Mouse (Mus musculus): ENCODE measurements around the gene Ptges. TPM values are rescaled to one million over a fixed set of nuclear protein-coding genes. Genes with fewer than 3 reads are reported as not detected.
A peak's percentile ranks its signal among the peaks of the same experiment; 100 is the strongest.

Gene Ptges
- total and polyA plus RNA-seq, 2 experiments from 2014 or later = 1.1 to 1.2 TPM

DNA sequence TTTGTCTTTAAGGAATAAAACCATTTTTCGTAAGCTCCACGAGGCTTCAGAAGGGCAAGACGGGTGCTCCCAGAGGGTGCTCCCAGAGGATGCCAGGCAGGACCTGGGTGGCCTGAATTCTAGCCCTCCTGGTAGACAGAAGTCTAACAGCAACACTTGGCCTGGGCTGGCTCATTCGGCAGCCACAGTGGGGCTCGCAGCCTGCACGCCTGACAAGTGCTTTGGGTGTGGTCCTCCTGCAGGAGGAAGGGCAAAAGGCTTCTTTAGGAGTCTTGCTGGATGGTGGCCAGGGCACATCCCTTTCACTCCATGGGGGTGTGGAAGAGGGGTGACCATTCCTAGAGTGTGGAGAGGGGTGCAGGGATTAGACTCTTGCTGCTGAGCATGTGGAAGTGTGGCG is 48.4 kb downstream of the Ptges start:
- no peak for TF ChIP-seq EP300 (IDR thresholded peaks at IDR 0.05; ENCODE audit: low read depth)
- TF ChIP-seq CTCF (IDR thresholded peaks at IDR 0.05; ENCODE audit: low read depth) = no peak
- ATAC-seq (ENCODE audit: insufficient read depth, low read depth) (no peak), DNase-seq (ENCODE audit: low spot score) (no peak)
- H3K4me3 ChIP-seq (ENCODE audit: low read depth, low read length) = no peak overlapping the region
- H3K36me3 ChIP-seq (replicated peaks; ENCODE audit: control insufficient read depth, insufficient read depth, low read length) = no peaks in the 10 kb centered on the region
- no peak overlapping the region for H3K27ac ChIP-seq (ENCODE audit: low read depth)
- H3K27me3 ChIP-seq (ENCODE audit: control insufficient read depth, insufficient read depth, low read length) = no peaks in the 10 kb centered on the region
- peaks cover 2% of the 10 kb centered on the region; the same call in 1 of the 2 replicates for H3K4me1 ChIP-seq (ENCODE audit: control insufficient read depth, insufficient read depth)
- H3K4me2 ChIP-seq (ENCODE audit: low read depth, low read length) = no peak overlapping the region
- H3K9ac ChIP-seq (replicated peaks; ENCODE audit: low read depth, low read length) = no peak overlapping the region
- 78% methylated on average over 7 of the region's 7 CpGs for WGBS
- no peaks in the 10 kb centered on the region for H3K9me3 ChIP-seq (replicated peaks; ENCODE audit: control insufficient read depth, low read length)

DNA sequence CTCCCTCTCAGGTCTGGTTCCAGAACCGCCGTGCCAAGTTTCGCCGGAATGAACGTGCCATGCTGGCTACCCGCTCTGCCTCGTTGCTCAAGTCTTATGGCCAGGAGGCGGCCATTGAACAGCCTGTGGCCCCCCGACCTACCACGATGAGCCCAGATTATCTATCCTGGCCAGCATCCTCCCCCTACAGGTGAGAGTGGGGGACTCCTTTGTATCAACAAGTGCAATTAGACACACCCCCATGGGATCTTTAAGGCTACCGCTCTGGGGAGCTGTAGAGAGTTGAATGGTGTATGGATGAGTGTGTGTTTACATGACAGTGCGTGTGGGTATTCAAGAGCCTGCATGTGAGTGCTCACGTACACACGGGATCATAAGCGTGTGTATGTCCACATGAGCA is 50.2 kb downstream of the Ptges start:
- no peaks in the 10 kb centered on the region for H3K36me3 ChIP-seq (replicated peaks; ENCODE audit: control insufficient read depth, insufficient read depth, low read length)
- DNase-seq (ENCODE audit: low spot score) (no peak), ATAC-seq (ENCODE audit: insufficient read depth, low read depth) (no peak)
- no peaks in the 10 kb centered on the region for H3K27me3 ChIP-seq (ENCODE audit: control insufficient read depth, insufficient read depth, low read length)
- H3K4me2 ChIP-seq (ENCODE audit: low read depth, low read length) = no peak overlapping the region
- H3K9ac ChIP-seq (replicated peaks; ENCODE audit: low read depth, low read length) = no peak overlapping the region
- H3K27ac ChIP-seq (ENCODE audit: low read depth) = no peak overlapping the region
- no peaks in the 10 kb centered on the region for H3K9me3 ChIP-seq (replicated peaks; ENCODE audit: control insufficient read depth, low read length)
- TF ChIP-seq EP300 (IDR thresholded peaks at IDR 0.05; ENCODE audit: low read depth) = no peak
- no peak for TF ChIP-seq CTCF (IDR thresholded peaks at IDR 0.05; ENCODE audit: low read depth)
- peaks cover 7% of the 10 kb centered on the region; the same call in 1 of the 2 replicates for H3K4me1 ChIP-seq (ENCODE audit: control insufficient read depth, insufficient read depth)
- 90% methylated on average over 15 of the region's 15 CpGs for WGBS
- no peak overlapping the region for H3K4me3 ChIP-seq (ENCODE audit: low read depth, low read length)

DNA sequence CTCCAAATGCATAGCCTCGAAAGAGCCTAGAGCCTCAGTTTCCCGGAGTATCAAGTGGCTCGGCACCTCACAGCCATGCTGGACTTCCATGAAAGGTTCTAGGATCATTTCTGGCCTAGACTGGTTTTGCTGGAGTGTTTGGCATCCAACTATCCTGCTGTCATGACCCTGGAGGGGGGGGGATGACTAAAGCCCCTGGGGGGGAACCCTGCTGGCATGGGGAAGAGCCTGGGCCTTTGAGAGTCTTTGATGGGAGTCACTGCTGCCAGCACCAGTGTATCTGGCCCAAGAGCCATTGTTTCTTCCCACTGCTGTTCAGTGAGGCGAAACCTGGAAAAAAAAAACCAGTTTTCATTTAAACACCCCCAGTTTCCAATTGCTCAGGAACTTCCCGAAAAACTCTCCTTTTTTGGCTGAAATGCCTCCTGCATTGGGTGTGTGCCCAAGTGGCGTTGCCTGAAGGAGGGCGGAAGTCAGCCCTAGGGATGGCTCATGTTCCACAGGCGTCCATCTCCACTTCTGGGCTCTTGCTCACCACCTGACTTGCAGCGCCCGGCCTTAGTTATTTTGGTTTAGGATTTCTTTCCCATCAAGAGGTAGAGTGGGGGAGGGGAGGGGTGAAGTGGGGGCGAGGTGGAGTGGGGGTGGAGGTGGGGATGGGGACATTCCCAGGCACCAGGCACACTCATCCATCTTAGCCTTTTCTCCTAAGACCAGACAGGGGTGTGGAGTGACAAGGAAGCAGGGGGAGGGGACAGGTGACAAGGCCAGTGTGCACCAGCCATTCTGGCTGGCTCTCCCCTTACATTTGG is 53.8 kb downstream of the Ptges start:
- no peak overlapping the region for H3K4me3 ChIP-seq (ENCODE audit: low read depth, low read length)
- DNase-seq (ENCODE audit: low spot score) (no peak), ATAC-seq (ENCODE audit: insufficient read depth, low read depth) (no peak)
- no peaks in the 10 kb centered on the region for H3K9me3 ChIP-seq (replicated peaks; ENCODE audit: control insufficient read depth, low read length)
- no peak overlapping the region for H3K9ac ChIP-seq (replicated peaks; ENCODE audit: low read depth, low read length)
- no peak overlapping the region for H3K4me2 ChIP-seq (ENCODE audit: low read depth, low read length)
- H3K4me1 ChIP-seq (ENCODE audit: control insufficient read depth, insufficient read depth) = peaks cover 7% of the 10 kb centered on the region; the same call in 1 of the 2 replicates
- TF ChIP-seq EP300 (IDR thresholded peaks at IDR 0.05; ENCODE audit: low read depth) (no peak), CTCF (IDR thresholded peaks at IDR 0.05; ENCODE audit: low read depth) (no peak)
- H3K36me3 ChIP-seq (replicated peaks; ENCODE audit: control insufficient read depth, insufficient read depth, low read length) = no peaks in the 10 kb centered on the region
- WGBS = 62% methylated on average over 11 of the region's 11 CpGs
- H3K27me3 ChIP-seq (ENCODE audit: control insufficient read depth, insufficient read depth, low read length) = no peaks in the 10 kb centered on the region
- H3K27ac ChIP-seq (ENCODE audit: low read depth) = no peak overlapping the region

DNA sequence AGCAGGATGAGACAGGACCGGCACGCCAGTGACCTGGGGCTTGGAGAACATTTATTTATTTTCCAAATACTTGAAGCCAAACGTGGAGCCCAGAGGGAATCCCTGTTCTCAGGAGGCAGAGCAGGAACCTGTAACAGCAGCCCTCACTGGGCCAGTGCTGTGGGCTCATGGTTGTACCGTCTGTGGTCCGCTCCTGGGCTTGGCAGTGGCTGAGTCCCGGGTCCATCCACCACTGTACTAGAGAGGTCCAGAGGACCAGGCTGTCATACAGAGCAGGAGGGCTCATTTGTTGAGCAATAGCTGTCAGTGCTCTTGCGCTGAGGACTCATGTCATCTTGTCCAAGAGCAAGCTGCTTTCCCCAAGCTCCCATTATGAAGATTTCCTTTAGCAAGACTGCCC is 54.6 kb downstream of the Ptges start:
- 77% methylated on average over 7 of the region's 7 CpGs for WGBS
- Histone ChIP-seq H3K4me3 (ENCODE audit: low read depth, low read length) (no peak overlapping the region), H3K27ac (ENCODE audit: low read depth) (no peak overlapping the region), H3K27me3 (ENCODE audit: control insufficient read depth, insufficient read depth, low read length) (no peaks in the 10 kb centered on the region), H3K4me1 (ENCODE audit: control insufficient read depth, insufficient read depth) (peaks cover 7% of the 10 kb centered on the region; the same call in 1 of the 2 replicates), H3K4me2 (ENCODE audit: low read depth, low read length) (no peak overlapping the region), H3K36me3 (replicated peaks; ENCODE audit: control insufficient read depth, insufficient read depth, low read length) (no peaks in the 10 kb centered on the region), H3K9me3 (replicated peaks; ENCODE audit: control insufficient read depth, low read length) (no peaks in the 10 kb centered on the region), H3K9ac (replicated peaks; ENCODE audit: low read depth, low read length) (no peak overlapping the region)
- TF ChIP-seq EP300 (IDR thresholded peaks at IDR 0.05; ENCODE audit: low read depth) = no peak
- ATAC-seq (ENCODE audit: insufficient read depth, low read depth) = no peak
- DNase-seq (ENCODE audit: low spot score) = no peak

DNA sequence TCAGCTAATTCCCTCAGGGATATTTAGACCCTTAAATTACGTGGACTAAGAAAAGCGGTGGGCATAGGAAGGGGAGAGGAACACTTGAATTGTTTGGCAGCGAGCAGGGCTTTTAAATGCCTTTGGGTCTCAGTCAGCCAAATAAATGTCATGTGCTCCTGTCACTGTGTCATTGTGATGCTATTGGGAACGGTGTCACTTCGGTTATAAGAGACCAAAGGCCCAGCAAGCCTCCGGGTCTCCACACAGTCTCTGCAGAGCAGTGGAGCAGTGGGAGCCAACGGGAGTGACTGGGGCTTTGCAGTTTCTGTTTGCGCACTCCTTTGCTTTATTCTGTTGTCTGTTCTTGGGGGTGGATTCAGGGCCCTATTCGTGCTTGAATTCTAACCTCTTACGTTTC is 55.2 kb downstream of the Ptges start:
- Histone ChIP-seq H3K9me3 (replicated peaks; ENCODE audit: control insufficient read depth, low read length) (no peaks in the 10 kb centered on the region), H3K27me3 (ENCODE audit: control insufficient read depth, insufficient read depth, low read length) (no peaks in the 10 kb centered on the region), H3K36me3 (replicated peaks; ENCODE audit: control insufficient read depth, insufficient read depth, low read length) (no peaks in the 10 kb centered on the region), H3K4me3 (ENCODE audit: low read depth, low read length) (no peak overlapping the region), H3K4me1 (ENCODE audit: control insufficient read depth, insufficient read depth) (peaks cover 7% of the 10 kb centered on the region; the same call in 1 of the 2 replicates), H3K9ac (replicated peaks; ENCODE audit: low read depth, low read length) (no peak overlapping the region), H3K4me2 (ENCODE audit: low read depth, low read length) (no peak overlapping the region), H3K27ac (ENCODE audit: low read depth) (no peak overlapping the region)
- peak; percentile 47; the same call in 1 of the 2 replicates for ATAC-seq (ENCODE audit: insufficient read depth, low read depth)
- 45% methylated on average over 10 of the region's 10 CpGs for WGBS
- peak; percentile 33 for DNase-seq (ENCODE audit: low spot score)
- TF ChIP-seq CTCF (IDR thresholded peaks at IDR 0.05; ENCODE audit: low read depth) (no peak), EP300 (IDR thresholded peaks at IDR 0.05; ENCODE audit: low read depth) (no peak)

All from heart, postnatal 0 days (tissue).